Mouse (Mus musculus): Measurements from ENCODE around the gene Pmm1. TPM values are rescaled to one million over a fixed set of nuclear protein-coding genes. Genes with fewer than 3 reads are reported as not detected.
A peak's percentile ranks its signal among the peaks of the same experiment; 100 is the strongest.

The Pmm1 gene
- total RNA-seq, 4 experiments from 2014 or later, result 25.4 to 39.1 (median 28.2) TPM

DNA sequence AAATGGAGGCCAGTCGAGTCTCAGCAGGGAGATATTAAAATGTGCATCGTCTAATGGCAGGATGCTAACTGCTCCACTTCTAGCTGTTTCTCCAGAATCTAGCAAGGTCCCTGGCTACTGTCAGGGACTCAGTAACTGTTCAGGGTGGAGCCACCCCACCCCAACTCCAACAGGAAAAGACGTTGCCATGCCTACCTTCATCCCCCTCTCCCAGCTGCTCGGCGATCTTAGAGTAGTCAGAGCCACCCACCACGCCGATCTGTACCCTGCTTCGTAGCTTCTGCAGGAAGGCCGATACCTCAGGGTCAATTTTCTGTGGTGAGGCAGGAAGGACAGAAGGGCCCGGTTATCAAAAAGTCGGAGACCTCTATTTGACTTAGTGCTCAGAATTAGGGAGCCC is 3.1 kb downstream of the Pmm1 start:
- DNase-seq (ENCODE audit: low spot score), result no peak

DNA sequence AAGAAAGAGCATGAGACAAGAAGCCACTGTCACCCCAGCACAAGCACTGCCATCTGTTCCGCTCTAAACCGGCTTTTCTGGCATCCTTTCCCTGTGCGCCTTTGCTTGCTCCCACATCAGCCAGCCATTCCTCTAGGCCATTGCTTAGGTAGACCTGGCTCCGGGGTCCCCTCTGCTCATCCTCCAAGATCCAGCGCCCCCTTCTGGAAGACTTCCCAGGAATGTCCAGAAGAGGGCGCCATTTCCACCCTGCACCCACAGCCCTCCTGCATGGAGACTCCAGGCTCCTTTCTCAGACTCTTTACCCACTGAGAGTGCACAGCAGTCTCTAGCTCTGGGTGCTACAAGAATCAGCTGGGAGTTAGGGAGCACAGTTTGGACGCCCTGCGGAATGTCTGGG is 4.3 kb downstream of the Pmm1 start:
- DNase-seq (ENCODE audit: low spot score), result no peak

DNA sequence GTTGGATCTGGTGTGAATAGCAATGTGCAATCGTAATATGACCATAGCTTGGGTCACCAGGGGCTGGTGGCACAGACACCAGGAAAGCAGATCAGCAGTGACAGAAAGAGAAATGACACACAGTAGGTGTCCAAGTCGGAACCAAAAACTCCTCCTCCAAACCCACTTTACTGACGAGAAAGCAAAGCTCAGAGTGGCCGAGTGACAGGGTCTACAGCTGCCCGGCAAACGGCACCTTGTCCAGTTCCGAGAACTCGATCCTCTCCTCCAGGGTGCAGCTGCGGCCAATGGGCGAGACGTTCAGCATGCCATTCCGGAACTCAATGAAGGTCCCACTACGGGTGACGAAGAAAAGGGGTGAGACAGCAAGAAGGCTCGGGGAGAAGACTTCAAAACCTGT is 5.3 kb downstream of the Pmm1 start:
- DNase-seq (ENCODE audit: low spot score), result no peak

DNA sequence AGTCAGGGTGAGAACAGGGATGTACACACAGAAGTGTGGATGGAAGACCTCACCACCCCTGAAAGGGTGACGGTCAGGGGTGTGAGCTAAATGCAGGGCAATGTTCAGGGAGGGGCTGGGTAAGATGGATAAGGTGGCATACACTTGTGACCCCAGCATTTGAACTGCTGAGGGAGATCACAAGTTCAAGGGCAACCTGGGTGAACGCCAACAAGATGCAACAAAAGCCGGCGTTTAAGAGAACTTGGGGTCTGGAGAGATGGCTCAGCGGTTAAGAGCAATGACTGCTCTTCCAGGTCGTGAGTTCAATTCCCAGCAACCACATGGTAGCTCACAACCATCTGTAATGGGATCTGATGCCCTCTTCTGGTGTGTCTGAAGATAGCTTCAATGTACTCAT is 6.0 kb downstream of the Pmm1 start:
- no peak for DNase-seq (ENCODE audit: low spot score)

DNA sequence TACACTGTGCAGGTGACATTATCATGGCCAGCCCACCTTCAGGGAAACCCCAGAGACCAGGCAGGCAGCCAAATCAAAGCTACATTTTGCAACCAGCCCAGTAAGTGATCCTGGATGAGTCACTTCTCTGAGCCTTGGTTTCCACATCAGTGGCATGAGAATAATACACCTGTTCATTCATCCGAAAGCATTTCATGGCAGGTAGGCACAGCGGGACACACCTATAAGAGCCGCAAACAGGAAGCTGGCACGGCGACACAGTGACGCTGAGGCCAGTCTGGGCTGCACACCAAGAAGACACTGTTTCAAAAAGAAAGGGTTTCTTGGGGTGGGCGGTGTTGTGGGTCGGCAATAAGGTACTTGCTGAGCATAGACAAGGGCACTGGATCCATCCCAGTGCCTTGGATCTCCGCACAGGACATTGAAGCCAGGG is 6.6 kb downstream of the Pmm1 start:
- no peak for DNase-seq (ENCODE audit: low spot score)

DNA sequence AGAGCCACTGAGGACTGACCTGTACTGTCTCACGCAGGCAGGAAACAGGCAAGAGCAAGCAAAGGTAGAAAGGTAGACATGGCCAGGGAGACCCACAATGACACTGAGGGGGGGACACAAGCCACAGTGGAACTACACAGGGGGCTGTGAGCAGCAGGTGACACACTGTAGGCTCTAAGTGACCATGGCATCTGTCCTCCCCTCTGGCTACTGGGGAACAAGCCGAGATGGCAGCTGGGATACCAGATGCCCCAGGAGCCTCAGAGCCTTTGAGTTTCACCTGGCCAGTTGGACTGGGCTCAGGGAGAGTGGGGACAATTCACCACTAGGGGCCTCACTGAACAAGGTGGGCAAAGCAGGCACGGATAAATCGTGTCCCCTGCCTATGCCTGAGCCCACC is 8.4 kb downstream of the Pmm1 start:
- no peak for DNase-seq (ENCODE audit: low spot score)

- DNase-seq (ENCODE audit: low spot score), result no peak
Measured at GRCm38 (mm10) chr15:81951159-81951558, 9.6 kb downstream of the Pmm1 start.

- DNase-seq (ENCODE audit: low spot score), result no peak
Measured at GRCm38 (mm10) chr15:81950716-81951115, 10.0 kb downstream of the Pmm1 start.

- no peak for DNase-seq (ENCODE audit: low spot score)
Measured at GRCm38 (mm10) chr15:81949476-81950131, 11.1 kb downstream of the Pmm1 start.

- no peak for DNase-seq (ENCODE audit: low spot score)
Measured at GRCm38 (mm10) chr15:81949076-81949475, 11.7 kb downstream of the Pmm1 start.

- DNase-seq (ENCODE audit: low spot score), result no peak
Measured at GRCm38 (mm10) chr15:81943176-81943749, 17.5 kb downstream of the Pmm1 start.

GRCm38 (mm10) chr15:81941010-81941409 is 19.7 kb downstream of the Pmm1 start:
- no peak for DNase-seq (ENCODE audit: low spot score)

DNA sequence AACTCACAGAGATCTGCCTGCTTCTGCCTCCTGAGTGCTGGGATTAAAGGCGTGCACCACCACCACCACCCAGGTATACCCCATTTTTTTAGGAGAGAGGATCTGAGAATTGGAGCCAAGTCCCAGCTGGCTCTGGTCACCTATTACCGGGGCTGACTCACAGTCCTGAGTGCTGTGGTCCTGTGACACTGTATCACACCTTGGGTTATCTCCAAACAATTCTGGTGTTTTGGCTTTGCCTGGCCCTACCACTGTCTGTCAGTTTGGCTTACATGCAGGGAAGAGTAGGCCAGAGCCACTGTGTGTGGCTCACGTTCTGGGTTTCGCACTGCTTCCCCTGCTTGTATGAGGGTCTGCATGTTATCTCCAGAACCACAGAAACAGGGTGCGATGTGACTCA is 20.5 kb downstream of the Pmm1 start:
- no peak for DNase-seq (ENCODE audit: low spot score)

DNA sequence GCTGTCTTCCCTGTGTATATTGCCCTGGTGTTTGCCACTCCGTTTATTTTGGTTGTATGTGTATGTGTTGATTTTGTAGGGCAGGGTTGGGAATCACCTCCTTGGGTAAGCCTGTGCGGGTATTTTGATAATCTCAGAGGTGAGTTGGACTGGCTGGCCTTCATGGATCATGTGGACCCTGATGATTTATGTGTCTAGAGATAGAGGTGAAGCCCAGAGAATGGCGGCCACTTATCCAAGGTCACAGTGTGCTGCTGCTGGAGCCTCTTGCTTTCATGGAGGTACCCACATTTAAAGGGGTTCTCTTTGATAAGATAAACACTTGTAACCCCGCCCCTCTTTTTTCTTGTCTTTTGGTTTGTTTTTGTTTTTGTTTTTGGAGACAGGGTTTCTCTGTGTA is 21.0 kb downstream of the Pmm1 start:
- DNase-seq (ENCODE audit: low spot score), result no peak

GRCm38 (mm10) chr15:81939157-81939715 is 21.5 kb downstream of the Pmm1 start:
- DNase-seq (ENCODE audit: low spot score), result no peak

DNA sequence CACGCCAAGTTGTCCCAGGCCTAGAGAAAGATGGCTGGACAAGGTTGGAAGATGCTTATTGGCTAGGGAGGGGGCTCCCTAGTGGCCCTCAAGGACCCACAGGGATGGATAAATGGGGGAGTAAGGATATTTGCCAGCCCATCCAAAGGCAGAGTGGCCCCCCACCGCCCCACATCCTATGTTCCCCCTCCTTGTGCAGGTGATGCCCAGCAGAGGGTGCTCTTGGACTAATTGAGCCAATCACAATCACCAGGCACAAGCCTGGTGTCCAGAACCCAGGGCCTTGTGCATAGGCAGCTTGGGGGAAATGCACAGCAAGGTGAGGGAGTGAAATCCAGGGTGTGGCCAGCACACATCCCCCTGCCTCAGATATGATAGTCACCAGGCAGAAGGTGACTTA is 22.5 kb downstream of the Pmm1 start:
- DNase-seq (ENCODE audit: low spot score), result no peak

DNA sequence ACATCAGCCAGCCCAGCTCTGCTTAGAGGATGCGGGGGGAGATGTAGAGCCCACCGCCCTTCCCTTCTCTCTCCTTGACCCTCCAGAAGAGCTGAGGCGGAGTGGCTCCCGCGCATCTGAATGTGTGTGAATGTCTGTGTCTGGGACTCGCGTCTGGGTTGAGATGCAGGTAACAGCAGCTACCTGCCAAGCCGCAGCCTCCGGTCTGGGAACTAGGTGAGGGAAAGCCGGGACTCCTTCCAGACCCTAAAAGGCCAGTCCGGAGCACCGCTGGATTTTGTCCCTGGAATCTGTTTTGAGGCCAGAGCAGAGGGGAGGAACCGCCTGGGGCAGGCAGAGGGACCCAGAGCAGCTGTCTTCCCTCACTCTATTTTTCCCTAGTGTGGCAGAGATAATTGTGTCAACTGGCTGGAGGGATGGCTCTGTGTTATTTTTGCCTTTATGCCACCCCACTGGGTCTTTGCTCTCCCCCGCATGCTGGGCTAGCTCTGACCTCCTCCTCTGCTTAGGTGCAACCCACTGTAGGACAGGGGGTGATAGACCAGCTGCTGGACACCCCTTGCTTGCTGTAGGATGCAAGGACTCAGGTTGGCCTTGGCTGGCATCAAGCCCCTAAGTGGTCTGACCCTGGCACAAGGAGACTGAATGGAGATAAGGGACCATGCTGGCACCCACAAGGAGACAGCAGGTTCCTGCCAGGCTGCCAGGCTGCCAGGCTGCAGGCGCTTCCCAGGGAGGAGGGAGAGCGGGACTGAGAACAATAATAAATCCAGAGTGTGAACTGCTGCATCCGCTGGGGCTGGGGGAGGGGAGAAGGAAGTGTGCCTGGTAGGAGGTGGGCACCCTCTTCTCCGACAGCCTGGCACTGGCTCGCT is 23.4 kb downstream of the Pmm1 start:
- DNase-seq (ENCODE audit: low spot score), result peak; percentile 54

GRCm38 (mm10) chr15:81936679-81937078 is 24.1 kb downstream of the Pmm1 start, which contains the start of gene Csdc2:
Gene Csdc2, plus strand, starts transcription at chr15:81936759.
- peak; percentile 40 for DNase-seq (ENCODE audit: low spot score)

DNA sequence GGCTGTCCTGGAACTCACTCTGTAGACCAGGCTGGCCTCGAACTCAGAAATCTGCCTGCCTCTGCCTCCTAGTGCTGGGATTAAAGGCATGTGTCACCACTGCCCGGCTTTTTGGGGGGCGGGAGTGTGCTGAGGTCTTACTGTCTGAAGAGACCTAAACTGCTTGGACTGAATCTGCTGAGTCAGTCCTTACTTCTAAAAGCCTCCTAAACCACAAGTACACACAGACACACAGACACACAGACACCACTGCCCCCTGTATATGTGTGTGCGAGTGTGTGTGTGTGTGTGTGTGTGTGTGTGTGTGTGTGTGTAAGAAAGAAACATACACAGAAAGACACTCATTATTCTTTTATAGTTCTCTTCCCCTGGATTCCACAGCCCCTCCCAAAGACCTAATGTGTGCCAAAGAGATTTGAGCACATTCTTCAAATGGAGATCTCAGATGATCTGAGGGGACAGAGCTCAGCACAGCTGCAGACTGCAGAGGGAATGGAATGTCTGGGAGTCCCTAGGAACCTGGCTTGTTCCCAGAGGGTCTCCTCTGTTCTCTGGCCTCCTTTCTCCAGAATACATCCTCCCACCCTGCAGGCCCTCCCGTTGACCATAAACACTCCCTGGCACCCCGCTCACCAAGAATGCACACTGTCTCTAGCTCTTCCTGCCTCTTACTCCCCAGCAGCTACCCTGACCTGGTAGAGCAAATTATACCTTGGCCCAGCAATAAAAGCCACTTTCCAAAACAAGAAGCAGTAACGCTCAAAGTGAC is 24.7 kb downstream of the Pmm1 start:
- DNase-seq (ENCODE audit: low spot score), result no peak

- DNase-seq (ENCODE audit: low spot score), result no peak
Measured at GRCm38 (mm10) chr15:81933986-81934385, 26.7 kb downstream of the Pmm1 start.

GRCm38 (mm10) chr15:81932951-81933470 is 27.7 kb downstream of the Pmm1 start:
- DNase-seq (ENCODE audit: low spot score), result no peak
